Mouse (Mus musculus): ENCODE results near the gene Vmn1r189. TPM values are rescaled to one million over a fixed set of nuclear protein-coding genes. Genes with fewer than 3 reads are reported as not detected.

The Vmn1r189 gene
- not detected for polyA plus RNA-seq (2014; fragmentation: Illumina TruSeq; extraction: RNeasy Lipid Tissue Mini Kit (QIAGEN cat#74804); ENCODE audit: low read depth, low replicate concordance)

GRCm38 (mm10) chr13:22105724-22106123 is at the start of gene Vmn1r189:
TSS of gene Vmn1r189 (minus strand) at chr13:22105824.

GRCm38 (mm10) chr13:22084140-22084539 is 21.5 kb downstream of the Vmn1r189 start, which contains the start of gene Vmn1r188:
TSS of gene Vmn1r188 (plus strand) at chr13:22084440.

Other genes starting within 250 kb of the Vmn1r189 start
- gene Zfp184, start 160.7 kb downstream of the Vmn1r189 start, polyA plus RNA-seq (2014; fragmentation: Illumina TruSeq; extraction: RNeasy Lipid Tissue Mini Kit (QIAGEN cat#74804); ENCODE audit: low read depth, low replicate concordance), result 1.9 TPM
- not detected for gene Pom121l2, start 124.6 kb downstream of the Vmn1r189 start, polyA plus RNA-seq (2014; fragmentation: Illumina TruSeq; extraction: RNeasy Lipid Tissue Mini Kit (QIAGEN cat#74804); ENCODE audit: low read depth, low replicate concordance)
- 1.4 TPM for gene Prss16, start 96.1 kb downstream of the Vmn1r189 start, polyA plus RNA-seq (2014; fragmentation: Illumina TruSeq; extraction: RNeasy Lipid Tissue Mini Kit (QIAGEN cat#74804); ENCODE audit: low read depth, low replicate concordance)
- gene Hist1h2ah, start 70.3 kb downstream of the Vmn1r189 start, polyA plus RNA-seq (2014; fragmentation: Illumina TruSeq; extraction: RNeasy Lipid Tissue Mini Kit (QIAGEN cat#74804); ENCODE audit: low read depth, low replicate concordance), result not detected
- not detected for gene Hist1h2bk, start 70.0 kb downstream of the Vmn1r189 start, polyA plus RNA-seq (2014; fragmentation: Illumina TruSeq; extraction: RNeasy Lipid Tissue Mini Kit (QIAGEN cat#74804); ENCODE audit: low read depth, low replicate concordance)
- 6.7 TPM for gene Hist1h4i, start 64.5 kb downstream of the Vmn1r189 start, polyA plus RNA-seq (2014; fragmentation: Illumina TruSeq; extraction: RNeasy Lipid Tissue Mini Kit (QIAGEN cat#74804); ENCODE audit: low read depth, low replicate concordance)
- gene Hist1h2ag, start 62.9 kb downstream of the Vmn1r189 start, polyA plus RNA-seq (2014; fragmentation: Illumina TruSeq; extraction: RNeasy Lipid Tissue Mini Kit (QIAGEN cat#74804); ENCODE audit: low read depth, low replicate concordance), result not detected
- gene Hist1h2bj, start 62.6 kb downstream of the Vmn1r189 start, polyA plus RNA-seq (2014; fragmentation: Illumina TruSeq; extraction: RNeasy Lipid Tissue Mini Kit (QIAGEN cat#74804); ENCODE audit: low read depth, low replicate concordance), result not detected
- gene Vmn1r188, start 21.4 kb downstream of the Vmn1r189 start, polyA plus RNA-seq (2014; fragmentation: Illumina TruSeq; extraction: RNeasy Lipid Tissue Mini Kit (QIAGEN cat#74804); ENCODE audit: low read depth, low replicate concordance), result not detected
- not detected for gene Vmn1r191, start 78.1 kb upstream of the Vmn1r189 start, polyA plus RNA-seq (2014; fragmentation: Illumina TruSeq; extraction: RNeasy Lipid Tissue Mini Kit (QIAGEN cat#74804); ENCODE audit: low read depth, low replicate concordance)
- not detected for gene Vmn1r192, start 85.3 kb upstream of the Vmn1r189 start, polyA plus RNA-seq (2014; fragmentation: Illumina TruSeq; extraction: RNeasy Lipid Tissue Mini Kit (QIAGEN cat#74804); ENCODE audit: low read depth, low replicate concordance)
- not detected for gene Vmn1r193, start 117.3 kb upstream of the Vmn1r189 start, polyA plus RNA-seq (2014; fragmentation: Illumina TruSeq; extraction: RNeasy Lipid Tissue Mini Kit (QIAGEN cat#74804); ENCODE audit: low read depth, low replicate concordance)
- gene Vmn1r194, start 138.4 kb upstream of the Vmn1r189 start, polyA plus RNA-seq (2014; fragmentation: Illumina TruSeq; extraction: RNeasy Lipid Tissue Mini Kit (QIAGEN cat#74804); ENCODE audit: low read depth, low replicate concordance), result not detected
- not detected for gene Vmn1r195, start 164.7 kb upstream of the Vmn1r189 start, polyA plus RNA-seq (2014; fragmentation: Illumina TruSeq; extraction: RNeasy Lipid Tissue Mini Kit (QIAGEN cat#74804); ENCODE audit: low read depth, low replicate concordance)
- gene Vmn1r196, start 184.1 kb upstream of the Vmn1r189 start, polyA plus RNA-seq (2014; fragmentation: Illumina TruSeq; extraction: RNeasy Lipid Tissue Mini Kit (QIAGEN cat#74804); ENCODE audit: low read depth, low replicate concordance), result not detected
- not detected for gene Vmn1r197, start 218.8 kb upstream of the Vmn1r189 start, polyA plus RNA-seq (2014; fragmentation: Illumina TruSeq; extraction: RNeasy Lipid Tissue Mini Kit (QIAGEN cat#74804); ENCODE audit: low read depth, low replicate concordance)
- not detected for gene Vmn1r198, start 244.5 kb upstream of the Vmn1r189 start, polyA plus RNA-seq (2014; fragmentation: Illumina TruSeq; extraction: RNeasy Lipid Tissue Mini Kit (QIAGEN cat#74804); ENCODE audit: low read depth, low replicate concordance)

All from sigmoid colon, adult 10 weeks (tissue).